Mouse (Mus musculus) spleen, adult 2 months (tissue): ENCODE measurements around the gene Mroh3. TPM values are rescaled to one million over a fixed set of nuclear protein-coding genes. Genes with fewer than 3 reads are reported as not detected.

Source experiments
- DNase-seq, 2 experiments: peaks; one replicate each; pipeline versions ENCODE4 v3.0.0 to v3.0.0-alpha.2; 2012 to 2021; ENCODE audit warnings: low spot score in 2 of 2, low read depth in 1 of 2
- H3K27ac ChIP-seq: fragments of 200-500 bp; 2 replicates; pipeline ENCODE4 v1.5.1; 2012; ENCODE audit warnings: low read length, inconsistent platforms; ENCODE audit not compliant: insufficient read depth
- H3K27me3 ChIP-seq: fragments of 200-500 bp; 2 replicates; pipeline ENCODE4 v1.6.1; 2012; ENCODE audit warnings: mild to moderate bottlenecking, moderate library complexity, low read length, inconsistent platforms; ENCODE audit not compliant: control insufficient read depth, insufficient read depth
- H3K36me3 ChIP-seq: fragments of 200-500 bp; 2 replicates; pipeline ENCODE4 v1.6.1; 2012; ENCODE audit warnings: mild to moderate bottlenecking, low read length, inconsistent platforms; ENCODE audit not compliant: control insufficient read depth, insufficient read depth
- H3K4me1 ChIP-seq: fragments of 200-500 bp; 2 replicates; pipeline ENCODE4 v1.6.1; 2011; ENCODE audit warnings: inconsistent platforms; ENCODE audit not compliant: control insufficient read depth, insufficient read depth, insufficient read length
- H3K4me3 ChIP-seq: fragments of 200-500 bp; 2 replicates; pipeline ENCODE4 v1.5.1; 2011; ENCODE audit warnings: mild to moderate bottlenecking, inconsistent platforms; ENCODE audit not compliant: insufficient read depth, insufficient read length; ENCODE audit errors: extremely low read depth
- CTCF ChIP-seq: fragments of 200-500 bp; IDR thresholded peaks from 2 replicates; pipeline ENCODE4 v1.5.1; 2011; ENCODE audit warnings: mild to moderate bottlenecking, inconsistent platforms; ENCODE audit not compliant: insufficient read depth, insufficient read length, insufficient replicate concordance; ENCODE audit errors: extremely low read depth
- POLR2A ChIP-seq: fragments of 200-500 bp; IDR thresholded peaks from 2 replicates; pipeline ENCODE4 v1.6.1; 2011; ENCODE audit warnings: low read depth, low read length, inconsistent platforms
- WGBS: fragments of 180-500 bp; shearing (Covaris S2); methylation state at CpG from one replicate; pipeline ENCODE4 v1.1.7; 2018; 5-methylcytosine and 5-hydroxymethylcytosine counted together
- polyA plus RNA-seq: library from polyadenylated mRNA; depleted of rRNA; stranded (reverse); fragments of >200 nt; gene quantifications from 2 replicates; pipeline ENCODE4 v1.2.3, GENCODE M21; 2012

The Mroh3 gene
- polyA plus RNA-seq, 1 experiment, result not detected

DNA sequence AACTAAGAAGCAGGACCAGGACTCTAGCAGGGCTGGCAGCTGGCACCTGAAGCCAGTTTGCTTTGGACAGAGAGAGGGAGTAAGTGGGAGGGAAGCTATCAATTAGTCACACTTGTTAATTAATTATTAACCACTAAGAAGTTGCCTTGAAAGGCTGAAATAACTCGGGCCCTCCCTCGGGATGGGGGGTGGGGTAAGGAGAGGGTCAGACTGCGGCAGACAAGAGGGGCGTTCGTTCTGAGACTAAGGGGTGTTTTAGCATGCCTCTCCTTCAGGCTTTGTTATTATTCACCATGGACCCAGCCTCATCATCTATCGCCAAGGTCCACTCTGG lies 16.4 kb upstream of the Mroh3 start:
- WGBS, result 85% methylated on average over 6 of the region's 6 CpGs
- Histone ChIP-seq H3K27ac (no peak overlapping the region), H3K4me3 (no peak overlapping the region), H3K36me3 (no peaks in the 10 kb centered on the region), H3K4me1 (no peaks in the 10 kb centered on the region; the same call in 1 of the 2 replicates), H3K27me3 (peaks cover 11% of the 10 kb centered on the region)
- TF ChIP-seq CTCF, result no peak
- no peak for TF ChIP-seq POLR2A
- DNase-seq, result no peak

DNA sequence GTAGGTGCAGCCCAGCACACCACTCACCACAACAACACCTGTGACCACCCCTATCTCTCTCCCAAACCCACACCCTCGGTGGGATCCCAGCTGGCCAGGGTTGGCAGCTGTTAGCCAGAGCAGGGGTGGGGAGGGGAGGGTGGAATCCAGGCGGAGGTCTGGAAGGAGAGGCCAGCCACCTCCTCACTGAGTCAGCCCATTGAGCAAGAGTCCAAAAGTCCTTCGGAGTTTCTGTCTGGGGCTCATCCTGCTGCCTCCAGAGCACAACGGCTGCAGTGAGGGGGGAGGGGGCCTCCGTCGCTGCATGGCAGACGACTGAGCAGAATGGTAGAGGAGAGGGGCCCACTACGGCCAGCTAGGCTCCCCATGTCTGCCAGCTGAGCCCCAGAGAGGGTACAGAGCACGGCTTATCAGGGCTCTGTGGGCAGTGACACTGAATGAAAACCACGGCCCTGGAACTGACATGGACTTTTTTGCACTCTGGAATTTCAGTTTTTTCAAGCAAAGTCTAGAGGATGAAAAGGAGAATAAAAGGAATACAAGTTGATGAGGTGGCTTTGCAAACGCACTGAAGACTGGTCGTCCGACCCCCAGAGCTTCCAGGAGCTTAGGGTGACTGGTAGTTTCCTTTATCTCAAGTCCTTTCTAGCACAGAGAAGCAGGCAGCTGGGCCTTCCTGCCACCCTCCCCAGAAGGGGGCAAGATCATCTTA lies 15.9 kb upstream of the Mroh3 start:
- TF ChIP-seq POLR2A (no peak), CTCF (no peak)
- H3K27ac ChIP-seq, result no peak overlapping the region
- no peak overlapping the region for H3K4me3 ChIP-seq
- no peak for DNase-seq
- WGBS, result 58% methylated on average over 13 of the region's 13 CpGs
- no peaks in the 10 kb centered on the region for H3K36me3 ChIP-seq
- peaks cover 8% of the 10 kb centered on the region for H3K27me3 ChIP-seq
- no peaks in the 10 kb centered on the region for H3K4me1 ChIP-seq

DNA sequence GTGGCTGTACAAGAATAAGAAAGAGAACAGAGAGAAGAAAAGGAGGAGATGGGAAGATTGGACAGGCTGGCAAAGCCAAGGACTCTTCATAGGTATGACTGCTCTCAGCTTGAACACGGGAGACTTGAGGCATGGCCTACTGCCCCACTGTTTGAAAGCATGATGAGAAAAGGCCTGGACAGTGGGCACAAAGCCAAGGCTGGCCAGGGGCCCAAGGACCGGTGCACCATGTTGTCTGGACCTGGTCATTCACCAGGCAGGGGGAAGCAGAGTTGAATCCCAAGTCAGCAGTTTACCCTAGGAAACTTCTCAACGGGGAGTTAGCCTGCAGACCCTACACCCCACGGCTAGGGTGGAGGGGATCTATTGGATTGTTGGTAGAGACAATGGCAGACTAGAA lies 15.2 kb upstream of the Mroh3 start:
- Histone ChIP-seq H3K4me1 (no peaks in the 10 kb centered on the region), H3K4me3 (no peak overlapping the region), H3K27ac (no peak overlapping the region), H3K36me3 (no peaks in the 10 kb centered on the region), H3K27me3 (peaks cover 3% of the 10 kb centered on the region)
- TF ChIP-seq POLR2A (no peak), CTCF (no peak)
- 81% methylated on average over 4 of the region's 4 CpGs for WGBS
- DNase-seq, result no peak

DNA sequence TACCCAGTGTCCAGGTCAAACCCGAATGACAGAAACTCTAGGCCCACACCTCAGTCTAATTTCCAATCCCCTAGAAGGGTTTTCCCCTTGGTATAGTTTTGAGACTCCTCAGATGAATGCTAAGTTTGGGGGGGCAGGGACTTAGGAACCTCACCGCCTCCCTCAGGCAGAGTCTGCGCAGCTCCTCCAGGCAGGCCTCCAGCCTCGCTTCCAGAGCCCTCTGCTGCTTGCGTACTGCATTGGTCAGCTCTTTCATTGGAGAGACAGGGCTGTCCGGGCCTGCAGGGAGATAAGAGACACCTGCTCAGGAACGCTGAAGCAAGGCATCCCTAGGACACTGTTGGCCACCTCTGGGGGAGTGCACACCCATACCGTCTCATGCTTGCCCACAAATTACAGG lies 14.0 kb upstream of the Mroh3 start:
- no peaks in the 10 kb centered on the region for H3K36me3 ChIP-seq
- DNase-seq, result no peak
- 95% methylated on average over 8 of the region's 8 CpGs for WGBS
- no peak overlapping the region for H3K27ac ChIP-seq
- H3K27me3 ChIP-seq, result peaks cover under 1% of the 10 kb centered on the region; the same call in 1 of the 2 replicates
- no peaks in the 10 kb centered on the region for H3K4me1 ChIP-seq
- no peak overlapping the region for H3K4me3 ChIP-seq
- TF ChIP-seq POLR2A (no peak), CTCF (no peak)

DNA sequence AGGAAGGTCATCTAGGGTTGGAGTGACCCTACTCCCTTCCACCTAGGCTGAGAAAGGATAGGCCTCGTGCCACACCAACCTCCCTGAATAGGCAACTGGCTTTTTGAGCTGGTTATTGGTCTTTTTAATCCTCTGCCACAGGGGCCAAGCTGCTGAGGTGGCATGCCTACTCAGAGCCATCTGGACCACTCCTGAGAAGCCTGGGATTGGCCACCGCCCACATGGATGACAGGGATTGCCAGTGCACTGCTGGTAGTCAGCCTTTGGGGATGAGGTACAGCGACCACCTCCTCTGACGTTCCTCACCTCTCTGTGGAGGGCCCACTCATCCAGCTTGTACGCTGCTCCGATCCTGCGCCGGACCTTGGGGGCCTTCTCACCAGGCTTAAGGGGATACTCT lies 13.2 kb upstream of the Mroh3 start:
- Histone ChIP-seq H3K27me3 (no peaks in the 10 kb centered on the region), H3K4me1 (no peaks in the 10 kb centered on the region), H3K4me3 (no peak overlapping the region), H3K36me3 (no peaks in the 10 kb centered on the region), H3K27ac (no peak overlapping the region)
- WGBS, result 95% methylated on average over 8 of the region's 8 CpGs
- no peak for DNase-seq
- TF ChIP-seq POLR2A (no peak), CTCF (no peak)

DNA sequence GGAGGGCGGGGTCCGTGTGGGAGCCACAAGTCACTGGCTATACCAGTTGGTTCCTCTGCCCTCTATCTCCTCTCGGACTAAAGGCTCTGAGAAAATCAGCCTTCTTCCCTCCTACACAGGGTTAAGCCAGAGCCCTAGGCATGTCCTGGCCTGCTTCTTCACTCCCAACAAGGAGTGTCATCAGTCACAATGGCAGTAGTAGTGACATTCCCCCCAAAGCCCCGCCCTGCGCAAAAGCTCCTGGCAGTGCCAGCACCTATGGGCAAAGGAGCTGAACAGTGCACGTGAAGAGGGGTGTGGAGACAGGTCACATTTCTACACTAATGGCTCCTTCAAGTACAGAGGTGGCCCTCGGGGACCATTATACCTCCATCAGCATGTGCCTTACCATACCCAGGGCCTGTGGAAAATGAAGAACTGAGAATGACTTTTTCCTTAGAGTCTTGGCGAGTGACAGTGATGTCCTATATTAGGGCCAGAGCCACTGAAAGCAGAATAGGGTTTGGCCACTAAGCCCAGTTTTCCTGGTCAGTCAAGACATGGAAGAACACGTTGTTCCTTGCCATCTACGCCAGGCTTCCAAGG lies 11.2 kb upstream of the Mroh3 start:
- H3K36me3 ChIP-seq, result no peaks in the 10 kb centered on the region
- no peak overlapping the region for H3K4me3 ChIP-seq
- TF ChIP-seq POLR2A, result no peak
- no peak for TF ChIP-seq CTCF
- no peak for DNase-seq
- WGBS, result 86% methylated on average over 10 of the region's 10 CpGs
- H3K4me1 ChIP-seq, result no peaks in the 10 kb centered on the region
- H3K27ac ChIP-seq, result no peak overlapping the region
- no peaks in the 10 kb centered on the region for H3K27me3 ChIP-seq

DNA sequence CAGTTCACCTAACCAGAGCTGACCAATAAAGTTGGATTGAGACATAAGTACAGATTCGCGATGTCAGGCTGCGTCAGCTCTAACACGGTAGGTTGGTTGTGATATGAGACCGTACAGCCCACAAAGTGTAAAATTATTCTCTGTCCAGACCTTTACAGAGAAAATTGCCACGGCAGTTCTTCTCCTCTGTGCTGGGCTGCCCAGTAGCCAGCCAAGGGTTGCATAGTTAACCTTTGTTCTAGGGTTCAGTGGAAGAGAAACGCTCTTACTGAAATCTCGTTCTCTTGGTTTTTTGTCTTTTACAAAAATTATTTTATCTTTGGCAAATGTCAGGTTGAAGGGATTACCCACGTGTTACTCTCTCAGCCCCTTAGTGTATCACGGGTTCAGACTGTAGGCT lies 9.8 kb upstream of the Mroh3 start:
- 86% methylated on average over 10 of the region's 10 CpGs for WGBS
- DNase-seq, result no peak
- Histone ChIP-seq H3K36me3 (no peaks in the 10 kb centered on the region), H3K27me3 (no peaks in the 10 kb centered on the region), H3K27ac (no peak overlapping the region), H3K4me3 (no peak overlapping the region), H3K4me1 (no peaks in the 10 kb centered on the region)
- TF ChIP-seq CTCF (no peak), POLR2A (no peak)
